Mouse (Mus musculus) bone marrow macrophage, adult 2 months (primary cell): ENCODE measurements around the gene Slc16a11. TPM values are rescaled to one million over a fixed set of nuclear protein-coding genes. Genes with fewer than 3 reads are reported as not detected.

Source experiments
- H3K27ac ChIP-seq: 2 replicates; pipeline ENCODE4 v1.5.1; 2012; ENCODE audit warnings: low read depth, low read length; ENCODE audit not compliant: insufficient read depth
- H3K4me1 ChIP-seq: 2 replicates; pipeline ENCODE4 v1.6.1; 2012; ENCODE audit warnings: low read length; ENCODE audit not compliant: control insufficient read depth, insufficient read depth
- H3K4me3 ChIP-seq: 2 replicates; pipeline ENCODE4 v1.5.1; 2012; ENCODE audit warnings: mild to moderate bottlenecking, low read length, moderate library complexity; ENCODE audit not compliant: insufficient read depth
- CTCF ChIP-seq: IDR thresholded peaks from 2 replicates; pipeline ENCODE4 v1.5.1; 2012; ENCODE audit warnings: low read depth, mild to moderate bottlenecking, low read length, moderate library complexity
- POLR2A ChIP-seq: IDR thresholded peaks from 2 replicates; pipeline ENCODE4 v1.6.1; 2012; ENCODE audit warnings: mild to moderate bottlenecking, low read depth, low read length, borderline replicate concordance
- polyA plus RNA-seq: library from polyadenylated mRNA; stranded (reverse); fragments of >200 nt; gene quantifications from 2 replicates; pipeline ENCODE4 v1.2.4, GENCODE M21; 2012; ENCODE audit not compliant: missing spikeins, insufficient read depth, insufficient read length

Slc16a11 gene
- polyA plus RNA-seq, 1 experiment: not detected

DNA sequence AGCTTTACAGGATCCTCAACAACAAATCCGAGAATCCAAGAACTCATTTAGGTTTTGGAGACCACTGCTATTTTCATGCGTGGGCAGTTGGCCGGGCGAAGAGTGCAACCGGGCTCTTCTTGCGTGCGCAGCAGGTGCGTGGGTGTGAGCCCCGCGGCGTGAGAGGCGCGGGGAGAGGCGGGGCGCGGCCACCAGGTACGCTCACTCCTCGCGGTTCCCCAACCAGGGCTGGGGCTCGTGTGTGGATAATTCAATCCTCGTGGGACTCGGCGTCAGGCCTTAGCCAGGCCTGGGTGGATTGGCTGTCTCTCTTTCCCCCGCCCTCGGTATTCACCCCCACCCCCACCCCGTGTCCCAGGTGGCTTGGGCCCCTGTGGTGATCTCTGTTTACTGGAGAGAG, 1.2 kb downstream of the Slc16a11 start:
- Histone ChIP-seq H3K4me3 (0 out of 2 replicates have a peak overlapping the region, but pooled peaks have one; percentile 18), H3K4me1 (peaks cover 9% of the 10 kb centered on the region; the same call in 1 of the 2 replicates), H3K27ac (no peak overlapping the region)
- TF ChIP-seq POLR2A (no peak), CTCF (no peak)

DNA sequence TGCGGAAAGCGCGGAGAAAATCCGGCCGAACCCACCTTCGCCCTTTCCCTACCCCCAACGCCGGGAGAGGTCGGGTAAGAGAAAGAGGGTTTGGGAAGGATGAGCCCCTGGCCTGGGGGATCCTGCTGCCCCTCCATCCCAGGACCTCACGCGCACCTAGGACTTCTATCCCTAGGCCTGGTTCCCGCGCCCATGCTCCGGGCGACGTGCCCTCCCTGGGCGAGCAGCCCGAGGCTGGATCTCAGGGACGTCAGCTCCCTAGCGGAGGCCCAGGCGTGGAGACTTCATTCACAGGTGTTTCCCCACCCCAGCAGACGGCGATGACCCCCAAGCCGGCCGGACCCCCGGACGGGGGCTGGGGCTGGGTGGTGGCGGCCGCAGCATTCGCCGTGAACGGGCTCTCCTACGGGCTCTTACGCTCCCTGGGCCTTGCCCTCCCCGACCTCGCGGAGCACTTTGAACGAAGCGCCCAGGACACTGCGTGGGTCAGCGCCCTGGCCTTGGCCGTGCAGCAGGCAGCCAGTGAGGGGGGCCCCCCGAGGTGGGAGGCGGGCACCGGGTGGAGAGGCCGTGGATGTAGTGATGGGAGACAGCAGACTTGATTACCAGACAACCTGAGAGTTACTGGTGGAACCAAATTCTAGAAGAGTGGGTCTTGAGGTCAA, 1.8 kb downstream of the Slc16a11 start:
- peak overlapping the region; percentile 32 for H3K4me3 ChIP-seq
- H3K27ac ChIP-seq: no peak overlapping the region
- TF ChIP-seq POLR2A: no peak
- no peak for TF ChIP-seq CTCF
- H3K4me1 ChIP-seq: peaks cover 14% of the 10 kb centered on the region

- no peak overlapping the region for H3K4me3 ChIP-seq
- H3K4me1 ChIP-seq: peaks cover 17% of the 10 kb centered on the region
- H3K27ac ChIP-seq: no peak overlapping the region
- TF ChIP-seq POLR2A (no peak), CTCF (no peak)
These were observed 2.3 kb downstream of the Slc16a11 start for GRCm38 (mm10) chr11:70214856-70215209.

DNA sequence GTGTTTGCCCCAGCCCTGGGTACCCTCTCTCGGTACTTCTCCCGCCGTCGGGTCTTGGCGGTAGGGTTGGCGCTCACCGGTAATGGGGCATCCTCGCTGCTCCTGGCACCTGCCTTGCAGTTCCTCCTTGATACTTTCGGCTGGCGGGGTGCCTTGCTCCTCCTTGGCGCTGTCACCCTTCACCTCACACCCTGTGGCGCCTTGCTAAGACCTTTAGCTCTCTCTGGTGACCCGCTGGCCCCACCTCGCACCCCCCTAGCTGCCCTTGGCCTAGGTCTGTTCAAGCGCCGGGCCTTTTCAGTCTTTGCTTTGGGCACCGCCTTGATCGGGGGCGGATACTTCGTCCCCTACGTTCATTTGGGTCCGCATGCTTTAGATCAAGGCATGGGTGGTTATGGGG, 2.7 kb downstream of the Slc16a11 start:
- no peak overlapping the region for H3K4me3 ChIP-seq
- H3K27ac ChIP-seq: no peak overlapping the region
- H3K4me1 ChIP-seq: peaks cover 17% of the 10 kb centered on the region
- TF ChIP-seq CTCF (no peak), POLR2A (no peak)

DNA sequence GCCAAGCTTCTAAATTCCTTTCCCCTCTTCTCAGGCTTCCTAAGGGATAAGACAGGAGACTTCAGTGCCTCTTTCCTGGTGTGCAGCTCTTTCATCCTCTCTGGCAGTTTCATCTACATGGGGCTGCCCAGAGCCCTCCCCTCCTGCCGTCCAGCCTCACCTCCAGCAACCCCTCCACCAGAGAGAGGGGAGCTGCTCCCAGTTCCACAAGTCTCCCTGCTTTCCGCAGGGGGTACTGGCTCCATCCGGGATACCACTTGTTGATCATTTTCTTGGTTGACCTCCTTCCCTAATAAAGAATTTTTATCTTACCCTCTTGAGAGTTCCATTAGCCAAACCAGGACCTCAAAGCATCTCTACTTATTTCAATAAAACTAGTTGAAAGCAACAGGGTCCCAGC, 3.6 kb downstream of the Slc16a11 start:
- no peak for TF ChIP-seq CTCF
- no peak for TF ChIP-seq POLR2A
- Histone ChIP-seq H3K27ac (no peak overlapping the region), H3K4me3 (no peak overlapping the region), H3K4me1 (peaks cover 17% of the 10 kb centered on the region)

- TF ChIP-seq CTCF (no peak), POLR2A (no peak)
These were observed 5.5 kb downstream of the Slc16a11 start for GRCm38 (mm10) chr11:70218039-70218438.

DNA sequence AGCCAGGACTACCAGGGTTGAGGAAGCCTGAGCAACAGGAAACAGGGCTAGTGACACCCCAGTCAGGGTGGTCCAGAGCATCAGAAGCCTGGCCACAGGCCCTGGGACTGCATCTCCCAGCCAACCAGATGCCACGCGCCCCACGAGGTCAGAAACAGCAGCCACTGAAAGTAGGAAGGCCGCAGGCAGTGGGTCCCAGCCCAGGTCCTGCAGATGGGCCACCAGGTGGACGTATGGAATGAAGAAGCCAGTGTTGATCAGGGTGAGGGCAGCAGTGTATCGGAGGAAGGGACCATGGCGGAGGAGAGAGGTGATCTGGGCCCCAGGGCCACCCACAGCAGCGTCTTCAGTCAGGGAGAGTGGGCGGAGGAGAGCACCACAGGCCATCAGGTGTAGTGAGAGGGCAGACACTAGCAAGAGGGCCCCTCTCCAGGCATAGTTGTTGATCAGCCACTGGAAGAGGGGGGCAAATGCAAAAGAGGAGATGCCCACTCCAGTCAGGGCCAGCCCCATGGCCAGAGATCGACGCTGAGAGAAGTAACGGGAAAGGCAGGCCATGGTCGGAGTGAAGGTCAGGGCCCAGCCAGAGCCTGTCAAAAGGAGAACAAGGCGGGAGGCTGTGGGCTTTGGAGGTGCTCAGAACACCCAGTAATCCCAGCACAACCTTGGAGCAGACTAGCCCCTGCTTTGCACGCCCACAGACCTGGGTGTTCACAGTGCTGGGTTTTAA, 6.4 kb downstream of the Slc16a11 start:
- no peak for TF ChIP-seq CTCF
- no peak for TF ChIP-seq POLR2A
- peaks cover 22% of the 10 kb centered on the region for H3K4me1 ChIP-seq
- H3K27ac ChIP-seq: no peak overlapping the region
- no peak overlapping the region for H3K4me3 ChIP-seq

More at GRCm38 (mm10) chr11:70218039-70218438, 5.5 kb downstream of the Slc16a11 start:
- peaks cover 22% of the 10 kb centered on the region for H3K4me1 ChIP-seq
- H3K4me3 ChIP-seq: no peak overlapping the region
- no peak overlapping the region for H3K27ac ChIP-seq

- H3K27ac ChIP-seq: no peak overlapping the region
- H3K4me1 ChIP-seq: peaks cover 30% of the 10 kb centered on the region
- peak overlapping the region; percentile 91 for H3K4me3 ChIP-seq
- TF ChIP-seq POLR2A (no peak), CTCF (no peak)
These were observed 7.3 kb downstream of the Slc16a11 start for GRCm38 (mm10) chr11:70219873-70220272.

DNA sequence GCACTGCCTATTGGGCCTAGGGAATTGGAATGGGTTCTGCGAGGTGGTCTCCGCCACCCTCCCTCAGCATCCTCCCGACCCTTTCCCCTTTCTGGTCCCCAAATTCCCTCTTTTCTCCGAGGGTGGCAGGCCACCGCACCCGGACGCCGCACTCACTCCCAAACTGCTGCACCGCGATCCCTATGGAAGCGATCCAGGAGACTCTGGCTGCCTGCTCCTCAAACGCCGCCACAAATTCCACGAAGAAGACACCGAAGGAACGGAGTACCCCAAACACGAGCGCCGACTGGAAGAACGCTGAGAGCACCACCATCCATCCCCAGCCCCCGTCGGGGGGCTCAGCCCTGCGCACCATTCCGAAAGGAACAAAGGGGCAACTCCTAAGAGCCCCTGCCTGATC, 7.8 kb downstream of the Slc16a11 start:
- peaks cover 34% of the 10 kb centered on the region for H3K4me1 ChIP-seq
- TF ChIP-seq POLR2A (no peak), CTCF (peak; percentile 19; the same call in 1 of the 2 replicates)
- H3K27ac ChIP-seq: peak overlapping the region; percentile 79
- peak overlapping the region; percentile 91 for H3K4me3 ChIP-seq

DNA sequence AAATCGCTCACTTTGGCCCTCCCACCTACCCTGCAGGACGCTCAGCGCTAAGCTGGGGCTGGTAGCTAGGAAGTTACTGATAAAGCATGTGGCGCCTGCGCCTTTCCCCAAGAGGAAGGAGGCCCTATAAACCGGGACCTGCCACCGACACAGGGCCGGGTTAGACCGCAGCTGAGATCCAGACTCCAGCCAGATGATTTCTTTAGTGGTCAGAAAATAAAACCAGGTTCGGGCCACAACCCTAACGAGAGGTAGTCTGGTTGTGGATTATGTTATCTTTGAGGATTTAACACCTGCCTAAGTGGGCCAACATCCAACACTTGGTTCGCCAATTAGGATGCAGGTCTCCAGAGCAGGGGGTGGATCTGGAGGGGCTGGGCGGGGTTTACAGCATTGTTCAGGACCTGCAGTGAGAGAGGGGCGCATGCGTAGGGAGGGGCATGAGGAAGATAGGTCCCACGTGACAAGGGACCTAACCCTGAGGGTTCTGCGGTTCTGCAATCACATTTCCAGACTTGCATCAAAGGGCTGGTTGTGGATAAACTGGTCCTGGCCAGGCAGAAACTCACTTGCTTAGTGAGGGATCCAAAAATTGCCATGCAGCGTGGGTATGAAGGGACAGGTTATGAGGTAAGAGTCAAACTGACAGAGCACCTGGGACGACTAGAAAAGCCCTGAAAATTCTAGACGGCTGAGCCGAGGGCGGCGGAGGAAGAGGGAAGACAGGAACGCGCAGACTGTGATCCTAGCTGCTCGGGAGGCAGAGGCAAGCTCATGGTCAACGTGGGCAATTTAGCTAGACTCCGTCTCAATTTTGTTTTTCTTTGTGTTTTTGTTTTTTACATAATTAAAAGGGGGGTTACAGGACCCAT, 8.4 kb downstream of the Slc16a11 start, which contains the start of gene Slc16a13:
Slc16a13 (minus strand) TSS at position 334 of the 872 bp plus-strand sequence.
- Histone ChIP-seq H3K27ac (peak within 1 kb of the TSS; percentile 95), H3K4me1 (peaks cover 40% of the 10 kb centered on the region), H3K4me3 (peak within 1 kb of the TSS; percentile 91)
- TF ChIP-seq POLR2A (peak; percentile 97), CTCF (no peak)
